Mouse (Mus musculus) liver, adult 2 months (tissue): ENCODE measurements around the gene Eml5. TPM values are rescaled to one million over a fixed set of nuclear protein-coding genes. Genes with fewer than 3 reads are reported as not detected.

Experiments
- DNase-seq: peaks from one replicate; pipeline ENCODE4 v3.0.0-alpha.2; 2011; ENCODE audit warnings: low read depth, low spot score; ENCODE audit errors: extremely low read depth
- H3K27ac ChIP-seq: fragments of 200-500 bp; replicated peaks from 2 replicates; pipeline ENCODE4 v1.5.1; 2012; ENCODE audit warnings: low read depth, mild to moderate bottlenecking, control low read depth, inconsistent platforms, low read length; ENCODE audit not compliant: insufficient read depth
- H3K27me3 ChIP-seq: fragments of 200-500 bp; 2 replicates; pipeline ENCODE4 v1.6.1; 2012; ENCODE audit warnings: mild to moderate bottlenecking, moderate library complexity, low read length, inconsistent platforms; ENCODE audit not compliant: control insufficient read depth, insufficient read depth
- H3K36me3 ChIP-seq: fragments of 200-500 bp; 2 replicates; pipeline ENCODE4 v1.6.1; 2012; ENCODE audit warnings: low read length, inconsistent platforms; ENCODE audit not compliant: control insufficient read depth, insufficient read depth
- H3K4me1 ChIP-seq: fragments of 200-500 bp; 2 replicates; pipeline ENCODE4 v1.6.1; 2011; ENCODE audit warnings: low read length; ENCODE audit not compliant: control insufficient read depth, insufficient read depth
- H3K4me3 ChIP-seq: fragments of 200-500 bp; 2 replicates; pipeline ENCODE4 v1.5.1; 2011; ENCODE audit warnings: low read depth, mild to moderate bottlenecking, control low read depth, low read length, moderate library complexity; ENCODE audit not compliant: insufficient read depth
- H3K79me2 ChIP-seq: fragments of 200-500 bp; 2 replicates; pipeline ENCODE4 v1.6.1; 2012; ENCODE audit warnings: inconsistent platforms, mild to moderate bottlenecking, low read length, moderate library complexity; ENCODE audit not compliant: control insufficient read depth, insufficient read depth
- H3K9ac ChIP-seq: fragments of 200-500 bp; 2 replicates; pipeline ENCODE4 v1.6.1; 2012; ENCODE audit warnings: low read depth, mild to moderate bottlenecking, control low read depth, inconsistent platforms, low read length
- CTCF ChIP-seq: fragments of 200-500 bp; IDR thresholded peaks from 2 replicates; pipeline ENCODE4 v1.5.1; 2011; ENCODE audit warnings: low read depth, low read length, control low read depth
- POLR2A ChIP-seq: fragments of 200-500 bp; IDR thresholded peaks from 2 replicates; pipeline ENCODE4 v1.6.1; 2011; ENCODE audit warnings: low read length, control low read depth; ENCODE audit not compliant: insufficient read depth; ENCODE audit errors: extremely low read depth
- WGBS: fragments of 180-500 bp; shearing (Covaris S2); methylation state at CpG from one replicate; pipeline ENCODE4 v1.1.7; 2018; 5-methylcytosine and 5-hydroxymethylcytosine counted together
- polyA plus RNA-seq: library from polyadenylated mRNA; depleted of rRNA; stranded (reverse); fragments of >200 nt; gene quantifications from 2 replicates; pipeline ENCODE4 v1.2.3, GENCODE M21; 2012; rRNA removed
- total RNA-seq: library from RNA; depleted of rRNA; stranded (reverse); fragments of >200 nt; gene quantifications from 2 replicates; pipeline ENCODE4 v1.2.3, GENCODE M21; 2014; rRNA removed

Gene Eml5
- 3.9 and 4.3 TPM in 2 replicates for total RNA-seq
- 1.2 and 1.7 TPM in 2 replicates for polyA plus RNA-seq

GRCm38 (mm10) chr12:98900881-98901801, at the start of gene Eml5:
Eml5 (minus strand) TSS chr12:98901484.
- Histone ChIP-seq H3K79me2 (peaks cover 4% of the 10 kb centered on the region; the same call in 1 of the 2 replicates), H3K4me1 (peaks cover 2% of the 10 kb centered on the region; the same call in 1 of the 2 replicates), H3K9ac (peak within 1 kb of the TSS; percentile 96), H3K36me3 (no peaks in the 10 kb centered on the region), H3K27ac (no peak within 1 kb of the TSS; the same call in 1 of the 2 replicates), H3K4me3 (peak within 1 kb of the TSS; percentile 98), H3K27me3 (no peaks in the 10 kb centered on the region)
- TF ChIP-seq CTCF = no peak
- TF ChIP-seq POLR2A = peak; percentile 73
- WGBS = under 1% methylated on average over 100 of the region's 101 CpGs
- peak; percentile 51 for DNase-seq

DNA sequence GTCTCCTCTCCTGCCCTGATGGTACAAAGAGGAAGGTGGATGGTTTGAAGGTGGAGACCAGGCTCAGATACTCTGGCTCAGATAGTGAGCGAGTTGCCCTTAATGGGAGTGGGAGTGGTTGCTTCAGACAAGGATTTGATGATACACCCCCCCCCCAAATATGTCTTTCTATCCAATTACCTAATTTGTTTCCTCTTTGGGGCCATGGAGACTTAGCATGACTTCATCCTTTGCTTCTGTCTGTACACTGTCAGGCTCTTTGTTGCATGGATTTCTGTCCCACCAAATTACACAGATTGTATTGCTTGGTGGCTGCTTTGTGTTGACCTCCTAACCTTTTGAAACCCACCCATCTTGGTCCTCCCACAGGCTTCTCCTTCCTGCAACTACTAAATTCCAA, 31.6 kb upstream of the Eml5 start:
- Histone ChIP-seq H3K4me1 (no peaks in the 10 kb centered on the region), H3K36me3 (no peaks in the 10 kb centered on the region), H3K4me3 (no peak overlapping the region), H3K79me2 (no peaks in the 10 kb centered on the region; the same call in 1 of the 2 replicates), H3K27me3 (no peaks in the 10 kb centered on the region), H3K9ac (no peak overlapping the region), H3K27ac (no peak overlapping the region)
- DNase-seq = no peak
- TF ChIP-seq POLR2A (no peak), CTCF (no peak)
- 100% methylated on average over 1 of the region's 1 CpGs for WGBS

GRCm38 (mm10) chr12:98932441-98932840, 31.2 kb upstream of the Eml5 start:
- Histone ChIP-seq H3K79me2 (no peaks in the 10 kb centered on the region; the same call in 1 of the 2 replicates), H3K27ac (no peak overlapping the region), H3K36me3 (no peaks in the 10 kb centered on the region), H3K4me3 (no peak overlapping the region), H3K9ac (no peak overlapping the region), H3K27me3 (no peaks in the 10 kb centered on the region), H3K4me1 (no peaks in the 10 kb centered on the region)
- no peak for TF ChIP-seq CTCF
- no peak for TF ChIP-seq POLR2A
- 95% methylated on average over 4 of the region's 4 CpGs for WGBS
- DNase-seq = no peak

DNA sequence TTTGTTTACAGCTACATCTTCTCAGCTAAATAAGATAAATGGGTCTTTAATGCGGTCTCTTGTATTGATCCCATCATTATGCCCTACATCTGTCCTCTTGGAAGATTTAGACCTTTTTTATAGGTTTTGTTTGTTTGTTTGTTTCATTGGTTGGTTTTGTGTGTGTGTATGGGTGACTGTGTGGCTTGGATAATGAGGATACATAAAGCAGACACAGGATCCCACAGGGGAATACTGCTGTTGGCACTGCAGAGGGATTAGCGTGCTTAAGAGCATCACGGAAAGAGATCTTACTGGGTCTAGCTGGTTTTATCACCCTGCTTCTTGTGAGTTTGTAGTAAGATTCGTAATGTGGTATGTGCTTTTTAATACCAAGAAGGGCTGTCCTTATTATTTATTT, 29.9 kb upstream of the Eml5 start:
- WGBS = 96% methylated on average over 4 of the region's 4 CpGs
- DNase-seq = no peak

DNA sequence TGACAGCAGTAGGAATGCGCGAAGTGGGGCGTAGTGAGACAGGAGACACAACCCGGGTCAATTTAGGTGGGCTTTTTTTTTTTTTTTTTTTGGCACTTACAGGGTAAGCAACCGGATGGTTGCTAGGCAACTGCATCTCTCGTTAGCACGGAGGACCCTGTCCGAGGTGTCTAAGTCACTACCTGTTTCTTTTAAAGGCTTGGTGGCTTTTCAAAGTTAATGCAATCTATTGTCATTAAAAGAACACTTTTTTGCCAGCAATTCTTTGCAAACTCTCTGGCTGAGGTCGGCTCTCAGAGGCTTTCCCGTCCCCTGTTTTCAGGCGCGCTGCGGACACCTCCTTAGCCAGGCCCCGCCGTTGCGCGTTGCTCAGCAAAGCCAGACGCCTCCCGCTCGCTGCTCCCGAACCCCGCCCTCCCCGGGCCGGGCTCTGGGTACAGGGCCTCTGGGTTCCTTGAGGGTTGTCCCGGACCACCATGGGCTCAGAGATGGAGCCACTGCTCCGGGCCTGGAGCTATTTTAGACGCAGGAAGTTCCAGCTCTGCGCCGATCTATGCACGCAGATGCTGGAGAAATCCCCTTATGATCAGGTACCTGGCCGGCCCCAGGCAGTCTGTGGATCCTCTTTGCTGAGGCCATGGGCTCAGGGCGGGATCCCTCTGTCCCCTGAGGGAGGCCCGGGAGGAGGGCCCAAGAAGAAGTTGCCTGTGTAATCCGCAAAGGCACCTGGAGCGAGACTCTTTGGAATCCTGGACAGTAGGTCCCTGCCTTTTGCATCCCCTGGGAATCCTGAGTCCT, 19.1 kb upstream of the Eml5 start, which contains the start of gene Ttc8:
Gene Ttc8, plus strand, starts transcription at position 381 of the 798 bp plus-strand sequence.
- WGBS = under 1% methylated on average over 35 of the region's 35 CpGs
- peak; percentile 78 for DNase-seq
- H3K4me1 ChIP-seq = peaks cover 2% of the 10 kb centered on the region; the same call in 1 of the 2 replicates
- H3K36me3 ChIP-seq = no peaks in the 10 kb centered on the region
- no peaks in the 10 kb centered on the region for H3K79me2 ChIP-seq
- no peaks in the 10 kb centered on the region for H3K27me3 ChIP-seq
- peak within 1 kb of the TSS; percentile 82 for H3K4me3 ChIP-seq
- 0 out of 2 replicates have a peak, but pooled peaks have one; percentile 18 for TF ChIP-seq POLR2A
- no peak for TF ChIP-seq CTCF
- peak within 1 kb of the TSS; percentile 83 for H3K9ac ChIP-seq
- H3K27ac ChIP-seq = no peak within 1 kb of the TSS; the same call in 1 of the 2 replicates

More for the DNA sequence above, 29.9 kb upstream of the Eml5 start:
- Histone ChIP-seq H3K27me3 (no peaks in the 10 kb centered on the region), H3K36me3 (no peaks in the 10 kb centered on the region), H3K79me2 (no peaks in the 10 kb centered on the region; the same call in 1 of the 2 replicates), H3K27ac (no peak overlapping the region), H3K4me1 (no peaks in the 10 kb centered on the region), H3K4me3 (no peak overlapping the region), H3K9ac (no peak overlapping the region)
- no peak for TF ChIP-seq CTCF
- TF ChIP-seq POLR2A = no peak
